Comparison of ENCODE assay signal across 13 mouse cellular contexts in the genomic region with DNA sequence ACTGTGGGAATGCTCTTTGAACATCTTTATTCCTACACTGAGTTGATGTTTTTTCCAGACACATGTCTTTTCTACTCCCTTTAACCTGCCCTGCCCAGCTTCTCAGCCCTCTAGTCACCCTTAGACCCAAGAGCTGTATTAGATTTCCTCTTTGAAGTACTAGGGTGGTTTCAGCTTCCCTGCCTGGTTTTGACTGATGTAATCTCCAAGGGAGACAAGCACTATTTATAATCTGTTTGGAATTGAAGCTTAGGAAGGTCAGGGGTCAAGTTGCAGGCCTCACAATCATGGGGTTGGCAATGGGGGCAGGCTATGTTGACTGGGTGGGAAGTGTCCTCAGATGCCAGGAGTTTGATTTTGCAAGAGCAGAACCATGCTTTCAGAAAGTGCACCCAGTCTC.
DNase-seq lines count a peak whose midpoint lies in the region; ATAC-seq lines count a peak whose summit lies in the region.
"Had no signal": no experiment of that assay in that cellular context is flagged by ENCODE, and none has a peak within 500 bp of the region (broad histone marks: within the 10 kb centered on the region; RNA-seq: fewer than 3 reads in every experiment).

No protein-coding gene starts in this region.

- peak; percentile 27 for DNase-seq in fibroblast of lung, adult 2 months (ENCODE audit: low read depth)
- peak; percentile 49 to 52 for DNase-seq in lung, postnatal 4 days
- DNase-seq in thymus, adult 18-20 months, result no peak
- DNase-seq: cerebellum, postnatal 10 days; kidney, postnatal 14 days; thymus, postnatal 14 days had no signal

- 0 out of 2 replicates have a peak overlapping the region, but pooled peaks have one; percentile 15 for H3K27ac ChIP-seq in heart, embryonic 11.5 days (ENCODE audit: low read depth, low read length)
- no peak overlapping the region for H3K27ac ChIP-seq in heart, embryonic 12.5 days (ENCODE audit: poor library complexity, severe bottlenecking)
- peak overlapping the region; percentile 69 for H3K27ac ChIP-seq in brown adipose tissue, adult 24 weeks (replicated peaks; ENCODE audit: low read depth, low read length)
- no peak overlapping the region for H3K27ac ChIP-seq in forebrain, embryonic 16.5 days (ENCODE audit: low read length)
- H3K27ac ChIP-seq: hindbrain, embryonic 13.5 days; liver, embryonic 14.5 days had no signal

- H3K36me3 ChIP-seq in heart, embryonic 11.5 days (ENCODE audit: control insufficient read depth, insufficient read depth, low read length), result no peaks in the 10 kb centered on the region
- no peaks in the 10 kb centered on the region for H3K36me3 ChIP-seq in heart, embryonic 12.5 days
- H3K36me3 ChIP-seq in forebrain, embryonic 16.5 days (ENCODE audit: control insufficient read depth, insufficient read depth), result no peaks in the 10 kb centered on the region
- H3K36me3 ChIP-seq: hindbrain, embryonic 13.5 days had no signal

- peaks cover 8% of the 10 kb centered on the region for H3K4me1 ChIP-seq in heart, embryonic 11.5 days (ENCODE audit: control insufficient read depth, insufficient read depth, low read length)
- peaks cover 15% of the 10 kb centered on the region for H3K4me1 ChIP-seq in heart, embryonic 12.5 days (replicated peaks)
- peaks cover 3% of the 10 kb centered on the region; the same call in 1 of the 2 replicates for H3K4me1 ChIP-seq in brown adipose tissue, adult 24 weeks (ENCODE audit: control insufficient read depth, insufficient read depth, insufficient read length, low read length)
- H3K4me1 ChIP-seq in forebrain, embryonic 16.5 days (replicated peaks; ENCODE audit: control insufficient read depth, insufficient read depth, low read length), result no peaks in the 10 kb centered on the region
- H3K4me1 ChIP-seq: hindbrain, embryonic 13.5 days had no signal

- no peak overlapping the region for H3K9ac ChIP-seq in heart, embryonic 11.5 days (ENCODE audit: low read depth, low read length)
- no peak overlapping the region for H3K9ac ChIP-seq in heart, embryonic 12.5 days
- no peak overlapping the region for H3K9ac ChIP-seq in forebrain, embryonic 16.5 days (replicated peaks; ENCODE audit: low read depth, low read length)
- H3K9ac ChIP-seq: hindbrain, embryonic 13.5 days; liver, embryonic 14.5 days had no signal

- H3K9me3 ChIP-seq in heart, embryonic 11.5 days (replicated peaks; ENCODE audit: control insufficient read depth, low read length), result no peaks in the 10 kb centered on the region
- no peaks in the 10 kb centered on the region for H3K9me3 ChIP-seq in heart, embryonic 12.5 days (replicated peaks)
- H3K9me3 ChIP-seq in forebrain, embryonic 16.5 days (ENCODE audit: control insufficient read depth, low read length), result no peaks in the 10 kb centered on the region
- H3K9me3 ChIP-seq: hindbrain, embryonic 13.5 days had no signal

- ATAC-seq in heart, embryonic 11.5 days (replicated peaks; ENCODE audit: insufficient number of reproducible peaks, low FRiP score, low TSS enrichment), result no peak
- no peak for ATAC-seq in heart, embryonic 12.5 days (ENCODE audit: insufficient number of reproducible peaks, low FRiP score)
- no peak for ATAC-seq in forebrain, embryonic 16.5 days

- no peak overlapping the region for H3K4me2 ChIP-seq in heart, embryonic 11.5 days
- H3K4me2 ChIP-seq in heart, embryonic 12.5 days, result no peak overlapping the region
- no peak overlapping the region for H3K4me2 ChIP-seq in forebrain, embryonic 16.5 days (ENCODE audit: low read length)
- H3K4me2 ChIP-seq: hindbrain, embryonic 13.5 days had no signal

- H3K4me3 ChIP-seq in heart, embryonic 11.5 days (ENCODE audit: low read depth, low read length), result no peak overlapping the region
- no peak overlapping the region for H3K4me3 ChIP-seq in heart, embryonic 12.5 days
- H3K4me3 ChIP-seq in brown adipose tissue, adult 24 weeks (ENCODE audit: insufficient read depth, low read depth, low read length), result no peak overlapping the region
- H3K4me3 ChIP-seq in forebrain, embryonic 16.5 days (replicated peaks; ENCODE audit: low read length), result no peak overlapping the region
- H3K4me3 ChIP-seq: erythroblast, embryonic 14.5 days; hindbrain, embryonic 13.5 days had no signal

- no peaks in the 10 kb centered on the region for H3K27me3 ChIP-seq in heart, embryonic 11.5 days (ENCODE audit: control insufficient read depth, insufficient read depth, low read length)
- H3K27me3 ChIP-seq in heart, embryonic 12.5 days (replicated peaks), result no peaks in the 10 kb centered on the region
- no peaks in the 10 kb centered on the region for H3K27me3 ChIP-seq in forebrain, embryonic 16.5 days (replicated peaks; ENCODE audit: control insufficient read depth, insufficient read depth, low read length)
- H3K27me3 ChIP-seq: hindbrain, embryonic 13.5 days had no signal

Comparison
In these comparisons a context has a peak if more than half of its experiments do, and no peak if none do; other contexts are left out.
1. H3K27ac ChIP-seq: peak in heart, embryonic 11.5 days (single experiment) and brown adipose tissue, adult 24 weeks (single experiment); none in heart, embryonic 12.5 days (single experiment) and forebrain, embryonic 16.5 days (single experiment).
2. DNase-seq: peak in fibroblast of lung, adult 2 months (single experiment) and lung, postnatal 4 days (2 of 2); none in thymus, adult 18-20 months (0 of 2).